Mouse (Mus musculus): ENCODE data around the gene Snx1. TPM values are rescaled to one million over a fixed set of nuclear protein-coding genes. Genes with fewer than 3 reads are reported as not detected.

Snx1 gene
- polyA plus RNA-seq, 1 experiment from 2014 or later, result 140 TPM

DNA sequence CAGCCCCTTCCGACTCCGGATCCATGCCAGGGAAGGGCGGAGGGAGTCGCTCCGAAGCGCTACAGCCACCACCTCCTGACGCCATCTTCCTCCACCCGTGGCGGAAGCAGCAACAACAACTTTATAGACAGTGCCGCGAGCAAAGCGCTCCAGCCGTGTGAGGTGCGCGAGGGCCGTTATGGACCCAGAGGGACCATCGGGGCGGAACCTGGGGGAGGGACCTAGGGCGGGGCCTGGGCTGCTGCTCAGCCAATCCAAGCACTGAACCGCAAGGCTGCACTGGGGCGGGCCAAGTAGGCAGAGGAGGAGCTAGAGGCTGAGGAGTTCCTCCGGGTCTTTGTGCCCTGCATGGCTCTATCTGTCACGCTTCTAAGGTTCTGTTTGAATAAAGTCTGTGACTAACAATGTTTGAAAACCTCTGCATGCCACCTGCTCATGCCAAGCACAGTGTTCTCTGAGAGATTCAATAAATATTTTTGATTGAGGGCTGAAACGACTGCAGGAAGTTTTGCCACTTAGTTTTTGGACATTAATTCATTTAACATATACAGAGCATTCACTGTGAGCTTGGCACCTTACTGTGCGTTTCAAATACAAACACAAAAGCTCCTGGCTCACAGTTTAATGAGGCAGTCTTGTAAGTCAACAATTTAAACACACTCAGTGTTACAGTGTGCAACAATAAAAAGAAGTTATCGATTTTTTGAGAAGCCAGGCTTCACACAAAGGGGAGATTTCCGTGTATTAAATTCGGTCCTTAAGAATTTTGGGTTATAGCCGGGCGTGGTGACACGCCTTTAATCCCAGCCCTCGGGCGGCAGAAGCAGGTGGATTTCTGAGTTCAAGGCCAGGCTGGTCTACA lies 1.5 kb downstream of the Snx1 start:
- Histone ChIP-seq H3K9ac (ENCODE audit: low read length) (peak overlapping the region; percentile 86), H3K27me3 (ENCODE audit: control insufficient read depth, insufficient read depth, low read length) (no peaks in the 10 kb centered on the region), H3K36me3 (ENCODE audit: control insufficient read depth, insufficient read depth, low read length) (no peaks in the 10 kb centered on the region), H3K4me1 (replicated peaks; ENCODE audit: control insufficient read depth, insufficient read depth, low read length) (peaks cover 4% of the 10 kb centered on the region; the same call in 1 of the 2 replicates), H3K4me2 (ENCODE audit: low read depth, low read length, severe bottlenecking) (peak overlapping the region; percentile 78), H3K9me3 (ENCODE audit: control insufficient read depth, low read length) (no peaks in the 10 kb centered on the region), H3K4me3 (ENCODE audit: low read depth, low read length) (peak overlapping the region; percentile 87), H3K27ac (ENCODE audit: low read depth, low read length) (peak overlapping the region; percentile 75)
- 17% methylated on average over 33 of the region's 33 CpGs for WGBS
- peak; percentile 99 for DNase-seq (ENCODE audit: low spot score)
- peak; percentile 98 for ATAC-seq (replicated peaks; ENCODE audit: low FRiP score)

- peak overlapping the region; percentile 78 for H3K4me2 ChIP-seq (ENCODE audit: low read depth, low read length, severe bottlenecking)
- peak; percentile 11; the same call in 1 of the 2 replicates for ATAC-seq (replicated peaks; ENCODE audit: low FRiP score)
- WGBS, result 0% methylated on average over 12 of the region's 12 CpGs
- H3K27ac ChIP-seq (ENCODE audit: low read depth, low read length), result peak overlapping the region; percentile 72
- peak overlapping the region; percentile 87 for H3K4me3 ChIP-seq (ENCODE audit: low read depth, low read length)
- H3K27me3 ChIP-seq (ENCODE audit: control insufficient read depth, insufficient read depth, low read length), result no peaks in the 10 kb centered on the region
- peak; percentile 68 for DNase-seq (ENCODE audit: low spot score)
- peak overlapping the region; percentile 86 for H3K9ac ChIP-seq (ENCODE audit: low read length)
- no peaks in the 10 kb centered on the region for H3K9me3 ChIP-seq (ENCODE audit: control insufficient read depth, low read length)
- peaks cover 4% of the 10 kb centered on the region; the same call in 1 of the 2 replicates for H3K4me1 ChIP-seq (replicated peaks; ENCODE audit: control insufficient read depth, insufficient read depth, low read length)
- no peaks in the 10 kb centered on the region for H3K36me3 ChIP-seq (ENCODE audit: control insufficient read depth, insufficient read depth, low read length)
Observed at GRCm38 (mm10) chr9:66124111-66124531, 2.3 kb downstream of the Snx1 start.

GRCm38 (mm10) chr9:66123648-66124047 lies 2.7 kb downstream of the Snx1 start:
- H3K9me3 ChIP-seq (ENCODE audit: control insufficient read depth, low read length), result no peaks in the 10 kb centered on the region
- DNase-seq (ENCODE audit: low spot score) (no peak), ATAC-seq (replicated peaks; ENCODE audit: low FRiP score) (no peak)
- no peak overlapping the region for H3K27ac ChIP-seq (ENCODE audit: low read depth, low read length)
- peak overlapping the region; percentile 78 for H3K4me2 ChIP-seq (ENCODE audit: low read depth, low read length, severe bottlenecking)
- H3K4me1 ChIP-seq (replicated peaks; ENCODE audit: control insufficient read depth, insufficient read depth, low read length), result peaks cover 4% of the 10 kb centered on the region; the same call in 1 of the 2 replicates
- no peaks in the 10 kb centered on the region for H3K36me3 ChIP-seq (ENCODE audit: control insufficient read depth, insufficient read depth, low read length)
- H3K4me3 ChIP-seq (ENCODE audit: low read depth, low read length), result peak overlapping the region; percentile 87
- H3K9ac ChIP-seq (ENCODE audit: low read length), result peak overlapping the region; percentile 86
- H3K27me3 ChIP-seq (ENCODE audit: control insufficient read depth, insufficient read depth, low read length), result no peaks in the 10 kb centered on the region
- 27% methylated on average over 5 of the region's 5 CpGs for WGBS

- H3K4me2 ChIP-seq (ENCODE audit: low read depth, low read length, severe bottlenecking), result no peak overlapping the region
- no peak overlapping the region for H3K27ac ChIP-seq (ENCODE audit: low read depth, low read length)
- H3K36me3 ChIP-seq (ENCODE audit: control insufficient read depth, insufficient read depth, low read length), result no peaks in the 10 kb centered on the region
- no peaks in the 10 kb centered on the region for H3K9me3 ChIP-seq (ENCODE audit: control insufficient read depth, low read length)
- no peak overlapping the region for H3K4me3 ChIP-seq (ENCODE audit: low read depth, low read length)
- H3K9ac ChIP-seq (ENCODE audit: low read length), result no peak overlapping the region
- H3K27me3 ChIP-seq (ENCODE audit: control insufficient read depth, insufficient read depth, low read length), result no peaks in the 10 kb centered on the region
- ATAC-seq (replicated peaks; ENCODE audit: low FRiP score) (no peak), DNase-seq (ENCODE audit: low spot score) (no peak)
- peaks cover 4% of the 10 kb centered on the region; the same call in 1 of the 2 replicates for H3K4me1 ChIP-seq (replicated peaks; ENCODE audit: control insufficient read depth, insufficient read depth, low read length)
Observed at GRCm38 (mm10) chr9:66121421-66121820, 5.0 kb downstream of the Snx1 start.

GRCm38 (mm10) chr9:66120945-66121344 lies 5.4 kb downstream of the Snx1 start:
- no peak overlapping the region for H3K9ac ChIP-seq (ENCODE audit: low read length)
- H3K4me1 ChIP-seq (replicated peaks; ENCODE audit: control insufficient read depth, insufficient read depth, low read length), result peaks cover 4% of the 10 kb centered on the region; the same call in 1 of the 2 replicates
- DNase-seq (ENCODE audit: low spot score) (no peak), ATAC-seq (replicated peaks; ENCODE audit: low FRiP score) (no peak)
- WGBS, result 86% methylated on average over 3 of the region's 3 CpGs
- H3K27ac ChIP-seq (ENCODE audit: low read depth, low read length), result no peak overlapping the region
- H3K27me3 ChIP-seq (ENCODE audit: control insufficient read depth, insufficient read depth, low read length), result no peaks in the 10 kb centered on the region
- H3K36me3 ChIP-seq (ENCODE audit: control insufficient read depth, insufficient read depth, low read length), result no peaks in the 10 kb centered on the region
- no peaks in the 10 kb centered on the region for H3K9me3 ChIP-seq (ENCODE audit: control insufficient read depth, low read length)
- H3K4me3 ChIP-seq (ENCODE audit: low read depth, low read length), result no peak overlapping the region
- no peak overlapping the region for H3K4me2 ChIP-seq (ENCODE audit: low read depth, low read length, severe bottlenecking)

DNA sequence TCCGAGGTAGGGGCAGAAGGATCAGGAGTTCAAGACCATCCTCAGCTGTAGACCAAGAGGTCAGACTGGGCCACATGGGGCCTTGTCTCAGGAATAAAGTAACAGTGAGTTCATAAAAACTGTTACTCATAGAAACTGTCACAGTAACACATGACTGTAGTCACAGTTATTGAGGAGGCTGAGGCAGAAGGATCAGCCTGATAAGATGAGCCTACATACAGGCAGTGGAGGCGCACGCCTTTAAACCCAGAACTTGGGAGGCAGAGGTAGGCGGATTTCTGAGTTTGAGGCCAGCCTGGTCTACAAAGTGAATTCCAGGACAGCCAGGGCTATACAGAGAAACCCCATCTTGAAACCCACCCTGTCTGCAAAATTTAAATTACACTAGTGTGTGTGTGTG lies 6.3 kb downstream of the Snx1 start:
- Histone ChIP-seq H3K4me1 (replicated peaks; ENCODE audit: control insufficient read depth, insufficient read depth, low read length) (peaks cover 3% of the 10 kb centered on the region; the same call in 1 of the 2 replicates), H3K27me3 (ENCODE audit: control insufficient read depth, insufficient read depth, low read length) (no peaks in the 10 kb centered on the region), H3K4me2 (ENCODE audit: low read depth, low read length, severe bottlenecking) (no peak overlapping the region), H3K4me3 (ENCODE audit: low read depth, low read length) (no peak overlapping the region), H3K9ac (ENCODE audit: low read length) (no peak overlapping the region), H3K36me3 (ENCODE audit: control insufficient read depth, insufficient read depth, low read length) (no peaks in the 10 kb centered on the region), H3K9me3 (ENCODE audit: control insufficient read depth, low read length) (no peaks in the 10 kb centered on the region), H3K27ac (ENCODE audit: low read depth, low read length) (no peak overlapping the region)
- 91% methylated on average over 4 of the region's 4 CpGs for WGBS
- ATAC-seq (replicated peaks; ENCODE audit: low FRiP score) (no peak), DNase-seq (ENCODE audit: low spot score) (no peak)

GRCm38 (mm10) chr9:66119498-66119897 lies 6.9 kb downstream of the Snx1 start:
- H3K9ac ChIP-seq (ENCODE audit: low read length), result no peak overlapping the region
- DNase-seq (ENCODE audit: low spot score), result no peak
- no peak overlapping the region for H3K4me3 ChIP-seq (ENCODE audit: low read depth, low read length)
- 94% methylated on average over 2 of the region's 2 CpGs for WGBS
- H3K9me3 ChIP-seq (ENCODE audit: control insufficient read depth, low read length), result no peaks in the 10 kb centered on the region
- no peak overlapping the region for H3K4me2 ChIP-seq (ENCODE audit: low read depth, low read length, severe bottlenecking)
- no peaks in the 10 kb centered on the region for H3K36me3 ChIP-seq (ENCODE audit: control insufficient read depth, insufficient read depth, low read length)
- no peak overlapping the region for H3K27ac ChIP-seq (ENCODE audit: low read depth, low read length)
- peaks cover 3% of the 10 kb centered on the region; the same call in 1 of the 2 replicates for H3K4me1 ChIP-seq (replicated peaks; ENCODE audit: control insufficient read depth, insufficient read depth, low read length)
- H3K27me3 ChIP-seq (ENCODE audit: control insufficient read depth, insufficient read depth, low read length), result no peaks in the 10 kb centered on the region
- ATAC-seq (replicated peaks; ENCODE audit: low FRiP score), result no peak

DNA sequence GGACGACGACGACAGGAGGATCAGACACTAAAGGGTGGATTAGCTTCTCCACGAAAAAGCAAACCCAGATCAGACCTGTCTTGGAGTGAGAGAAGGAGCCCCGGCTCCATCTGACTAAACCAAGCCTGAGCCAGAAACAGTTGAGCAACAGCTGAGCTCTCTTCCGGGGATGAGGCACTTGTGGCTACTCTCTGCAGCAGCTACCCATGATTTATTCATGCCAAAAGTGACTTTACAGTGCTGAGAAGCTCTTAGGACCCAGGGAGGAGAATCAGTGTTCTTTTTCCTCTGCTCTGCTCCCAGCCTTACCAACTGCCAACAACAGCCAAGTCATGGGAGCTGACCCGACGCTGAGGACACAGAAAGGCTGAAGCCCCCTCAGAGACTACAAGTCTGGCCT lies 9.5 kb downstream of the Snx1 start:
- no peaks in the 10 kb centered on the region for H3K4me1 ChIP-seq (replicated peaks; ENCODE audit: control insufficient read depth, insufficient read depth, low read length)
- no peaks in the 10 kb centered on the region; the same call in 1 of the 2 replicates for H3K36me3 ChIP-seq (ENCODE audit: control insufficient read depth, insufficient read depth, low read length)
- no peak for DNase-seq (ENCODE audit: low spot score)
- ATAC-seq (replicated peaks; ENCODE audit: low FRiP score), result no peak
- H3K4me2 ChIP-seq (ENCODE audit: low read depth, low read length, severe bottlenecking), result no peak overlapping the region
- H3K9me3 ChIP-seq (ENCODE audit: control insufficient read depth, low read length), result no peaks in the 10 kb centered on the region
- H3K4me3 ChIP-seq (ENCODE audit: low read depth, low read length), result no peak overlapping the region
- 55% methylated on average over 8 of the region's 8 CpGs for WGBS
- H3K27me3 ChIP-seq (ENCODE audit: control insufficient read depth, insufficient read depth, low read length), result no peaks in the 10 kb centered on the region
- H3K9ac ChIP-seq (ENCODE audit: low read length), result no peak overlapping the region
- H3K27ac ChIP-seq (ENCODE audit: low read depth, low read length), result no peak overlapping the region
